Mouse (Mus musculus) heart, adult 2 months (tissue): ENCODE results near the gene Ddn.

Experiments
- CTCF ChIP-seq: fragments of 200-600 bp; IDR thresholded peaks from 2 replicates; pipeline ENCODE4 v1.8.1; 2022; ENCODE audit warnings: antibody characterized with exemption, mild to moderate bottlenecking, moderate library complexity
- EP300 ChIP-seq: fragments of 200-500 bp; IDR thresholded peaks from 2 replicates; pipeline ENCODE4 v1.6.1; 2011; ENCODE audit warnings: low read depth, low read length, control low read depth; ENCODE audit not compliant: insufficient read depth
- POLR2A ChIP-seq: fragments of 200-500 bp; IDR thresholded peaks from 2 replicates; pipeline ENCODE4 v1.6.1; 2011; ENCODE audit warnings: mild to moderate bottlenecking, low read depth, low read length, control low read depth; ENCODE audit not compliant: insufficient read depth

DNA sequence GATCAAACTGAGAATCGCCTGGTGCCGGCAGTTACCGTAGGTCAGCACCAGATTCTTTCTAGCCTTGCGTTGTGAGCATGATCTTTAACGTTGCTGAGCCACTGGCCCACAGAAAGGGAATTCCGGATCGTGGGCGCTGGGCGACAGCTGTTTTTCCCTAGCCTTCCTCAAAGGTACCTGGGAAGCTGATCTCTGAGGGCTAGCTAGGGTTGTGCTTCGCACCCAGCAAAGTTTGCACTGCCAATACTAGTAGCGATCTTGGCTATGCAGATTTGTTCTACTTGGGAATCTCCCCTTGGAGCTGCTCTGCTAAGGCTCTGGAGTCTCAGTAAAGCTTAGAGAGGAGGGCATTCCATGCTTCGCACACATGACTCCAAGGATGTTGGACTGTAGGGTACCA, 18.1 kb downstream of the Ddn start:
- no peak for TF ChIP-seq EP300
- no peak for TF ChIP-seq POLR2A
- no peak for TF ChIP-seq CTCF
